Mouse (Mus musculus): ENCODE measurements around the gene Endog.
"Not testable (repeated sequence)": the region's sequence is repeated elsewhere in the genome, so short reads cannot be mapped to it uniquely, and the experiment has no call there.

The Endog gene

DNA sequence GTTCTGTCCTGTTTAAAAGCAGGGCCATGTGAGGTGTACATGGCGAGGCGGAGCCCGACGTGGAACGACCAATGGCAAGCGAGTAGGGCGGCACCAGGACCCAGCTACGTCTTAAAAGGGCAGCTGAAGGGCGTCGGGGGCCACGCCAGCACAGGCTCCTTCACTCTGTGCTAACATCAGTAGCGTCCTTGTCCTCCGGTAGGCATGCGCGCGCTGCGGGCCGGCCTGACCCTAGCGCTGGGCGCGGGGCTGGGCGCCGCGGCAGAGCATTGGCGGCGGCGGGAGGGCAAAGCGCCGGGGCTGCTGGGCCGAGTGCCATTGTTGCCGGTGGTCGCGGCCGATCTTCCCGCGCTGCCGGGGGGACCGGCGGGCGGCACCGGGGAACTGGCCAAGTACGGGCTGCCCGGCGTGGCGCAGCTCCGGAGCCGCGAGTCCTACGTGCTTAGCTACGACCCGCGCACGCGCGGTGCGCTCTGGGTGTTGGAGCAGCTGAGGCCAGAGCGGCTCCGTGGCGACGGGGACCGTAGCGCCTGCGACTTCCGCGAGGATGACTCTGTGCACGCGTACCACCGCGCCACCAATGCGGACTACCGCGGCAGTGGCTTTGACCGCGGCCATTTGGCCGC lies at the start of gene Endog:
TSS of gene Endog (plus strand) at position 123 of the 626 bp plus-strand sequence.
- peak; percentile 95 for DNase-seq (ENCODE audit: low read depth, low spot score)

DNA sequence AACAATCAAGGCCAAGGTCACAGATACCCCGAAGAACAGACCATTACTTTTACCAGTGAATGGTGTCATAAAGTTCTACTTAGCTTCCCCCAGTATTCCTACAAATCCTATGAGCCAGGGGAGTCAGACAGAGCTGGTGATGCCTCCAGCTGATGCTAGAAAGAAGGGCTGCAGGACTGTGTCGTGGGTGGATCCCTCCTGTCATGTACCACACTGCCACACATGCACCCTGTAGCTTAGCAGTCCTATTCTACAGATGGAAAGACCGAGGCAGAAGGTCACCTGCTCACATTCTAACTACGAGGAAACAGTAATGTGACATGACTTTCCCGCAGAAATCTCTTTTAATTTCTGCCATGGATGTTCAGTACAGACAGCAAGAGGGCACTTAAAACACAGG lies 48.5 kb upstream of the Endog start:
- DNase-seq (ENCODE audit: low read depth, low spot score): no peak

DNA sequence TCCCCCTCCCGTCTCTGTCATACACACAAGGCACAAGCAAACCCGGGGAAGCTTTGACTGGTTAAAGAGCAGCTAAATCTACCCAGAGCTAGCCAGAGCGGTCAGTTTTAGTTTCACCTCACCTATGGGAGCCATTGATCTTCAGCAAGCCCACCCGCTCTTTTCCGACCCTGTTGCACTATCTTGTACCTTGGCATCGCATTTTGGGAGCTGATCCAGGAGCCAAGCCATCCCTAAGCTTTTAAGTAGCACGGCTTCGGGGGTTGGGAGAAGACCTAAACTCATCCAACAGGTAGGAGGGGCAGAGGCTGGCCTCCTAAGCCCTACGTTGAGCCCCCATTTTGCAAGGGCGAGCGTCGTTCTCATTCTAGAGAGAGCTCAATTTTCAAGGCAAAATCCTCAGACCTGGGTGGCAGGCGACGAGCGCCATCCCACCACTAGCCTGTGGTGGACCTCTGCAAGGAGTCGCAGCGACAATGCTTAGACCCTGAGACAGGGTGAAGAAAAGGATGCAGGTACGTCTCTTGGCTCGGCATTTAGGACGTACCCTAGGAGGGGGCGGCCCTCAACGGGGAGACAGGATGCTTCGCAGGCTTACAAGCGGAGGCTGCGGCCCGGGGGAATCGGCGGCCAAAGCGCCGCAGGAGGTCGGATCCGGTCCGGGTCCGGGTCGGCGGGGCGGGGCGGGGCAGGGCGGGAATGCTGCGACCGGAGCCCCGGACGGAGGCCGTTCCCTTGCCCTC lies 47.4 kb upstream of the Endog start:
- no peak for DNase-seq (ENCODE audit: low read depth, low spot score)

DNA sequence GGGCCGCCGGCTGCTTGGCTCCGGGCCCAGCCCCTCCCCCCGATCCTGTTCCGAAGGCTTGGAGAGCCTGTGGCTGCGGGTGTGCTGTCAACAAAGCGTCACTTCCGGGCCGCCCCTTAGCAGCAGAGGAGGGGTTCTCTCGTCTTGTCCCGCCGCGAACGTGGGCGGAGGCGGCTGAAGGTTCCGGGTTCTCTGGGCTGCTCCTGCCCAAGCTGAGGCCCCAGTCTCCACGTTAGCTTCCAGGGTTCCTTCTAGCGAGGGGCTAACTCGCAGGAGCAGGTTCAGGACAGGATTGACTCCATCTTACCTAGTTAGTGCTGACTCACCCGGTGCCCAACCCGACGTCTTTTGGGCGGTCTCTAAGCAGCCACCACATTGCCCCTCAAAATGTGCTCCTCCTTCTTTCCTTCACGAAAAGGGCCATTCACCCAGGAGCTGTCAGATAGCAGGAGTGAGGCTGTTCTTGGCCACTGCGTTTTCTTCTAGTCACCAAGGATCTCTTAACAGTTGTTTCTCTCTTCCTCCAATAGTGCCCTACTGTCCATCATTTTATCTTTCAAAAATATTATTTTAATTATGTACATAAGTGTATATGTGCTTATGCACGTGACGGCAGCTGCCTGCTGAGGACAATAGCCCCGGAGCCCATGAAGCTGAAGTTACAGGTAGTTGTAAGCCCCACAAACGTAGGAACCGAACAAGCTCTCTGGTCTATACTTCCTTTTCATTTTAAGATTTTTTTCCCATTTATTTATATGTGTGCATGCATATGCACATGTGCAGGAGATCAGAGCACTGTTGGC lies 46.6 kb upstream of the Endog start, which contains the start of gene Zer1:
TSS of gene Zer1 (minus strand) at position 114 of the 803 bp plus-strand sequence.
- DNase-seq (ENCODE audit: low read depth, low spot score): peak; percentile 96

DNA sequence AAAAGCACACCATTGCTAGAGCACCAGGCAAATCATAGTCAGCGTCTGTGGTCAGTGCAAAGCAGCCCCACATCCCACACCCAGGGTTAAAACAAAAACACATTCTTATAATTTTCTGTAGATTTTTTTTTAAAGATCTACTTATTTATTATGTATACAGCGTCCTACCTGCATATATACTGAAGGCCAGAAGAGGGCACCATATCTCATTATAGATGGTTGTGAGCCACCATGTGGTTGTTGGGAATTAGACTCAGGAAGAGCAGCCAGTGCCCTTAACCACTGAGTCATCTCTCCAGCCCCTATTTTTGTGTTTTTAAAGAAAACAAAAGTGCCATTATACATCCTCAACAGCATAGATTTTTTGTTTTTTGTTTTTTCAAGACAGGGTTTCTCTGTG lies 42.5 kb upstream of the Endog start:
- peak; percentile 40 for DNase-seq (ENCODE audit: low read depth, low spot score)

DNA sequence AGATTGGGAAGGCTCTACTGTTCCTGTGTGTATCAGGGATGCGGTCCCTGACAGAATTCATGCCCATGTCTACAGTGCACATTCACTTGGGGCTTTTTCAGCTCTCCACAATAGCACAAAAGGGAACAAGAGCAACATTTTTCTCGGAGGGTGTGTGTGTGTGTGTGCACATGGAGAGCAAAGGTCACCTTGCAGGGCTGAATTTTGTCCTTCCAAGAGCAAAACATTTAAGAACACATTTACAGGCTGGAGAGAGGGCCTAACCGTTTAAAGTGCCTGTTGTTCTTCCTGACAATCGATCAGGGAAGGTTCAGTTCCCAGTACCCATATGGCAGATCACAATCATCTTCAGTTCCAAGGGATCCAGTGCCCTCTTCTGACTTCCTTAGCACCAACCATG lies 41.1 kb upstream of the Endog start:
- no peak for DNase-seq (ENCODE audit: low read depth, low spot score)

DNA sequence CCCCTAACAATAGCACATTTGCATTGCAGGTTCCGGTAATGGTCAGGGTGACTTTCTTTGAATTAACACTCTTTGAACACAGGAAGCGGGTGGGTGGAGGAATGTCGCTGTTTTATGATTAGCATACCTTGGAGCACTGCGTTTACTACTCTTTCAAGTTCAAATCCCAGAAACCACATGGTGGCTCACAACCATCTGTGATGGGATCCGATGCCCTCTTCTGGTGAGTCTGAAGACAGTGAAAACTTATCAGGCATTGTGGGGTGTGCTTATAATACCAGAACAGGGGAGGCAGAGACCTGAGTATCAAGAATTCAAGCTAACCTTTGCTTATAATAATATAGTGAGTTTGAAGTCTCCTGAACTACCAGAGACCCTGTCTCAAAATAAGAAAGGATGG lies 40.1 kb upstream of the Endog start:
- DNase-seq (ENCODE audit: low read depth, low spot score): not testable (repeated sequence)

DNA sequence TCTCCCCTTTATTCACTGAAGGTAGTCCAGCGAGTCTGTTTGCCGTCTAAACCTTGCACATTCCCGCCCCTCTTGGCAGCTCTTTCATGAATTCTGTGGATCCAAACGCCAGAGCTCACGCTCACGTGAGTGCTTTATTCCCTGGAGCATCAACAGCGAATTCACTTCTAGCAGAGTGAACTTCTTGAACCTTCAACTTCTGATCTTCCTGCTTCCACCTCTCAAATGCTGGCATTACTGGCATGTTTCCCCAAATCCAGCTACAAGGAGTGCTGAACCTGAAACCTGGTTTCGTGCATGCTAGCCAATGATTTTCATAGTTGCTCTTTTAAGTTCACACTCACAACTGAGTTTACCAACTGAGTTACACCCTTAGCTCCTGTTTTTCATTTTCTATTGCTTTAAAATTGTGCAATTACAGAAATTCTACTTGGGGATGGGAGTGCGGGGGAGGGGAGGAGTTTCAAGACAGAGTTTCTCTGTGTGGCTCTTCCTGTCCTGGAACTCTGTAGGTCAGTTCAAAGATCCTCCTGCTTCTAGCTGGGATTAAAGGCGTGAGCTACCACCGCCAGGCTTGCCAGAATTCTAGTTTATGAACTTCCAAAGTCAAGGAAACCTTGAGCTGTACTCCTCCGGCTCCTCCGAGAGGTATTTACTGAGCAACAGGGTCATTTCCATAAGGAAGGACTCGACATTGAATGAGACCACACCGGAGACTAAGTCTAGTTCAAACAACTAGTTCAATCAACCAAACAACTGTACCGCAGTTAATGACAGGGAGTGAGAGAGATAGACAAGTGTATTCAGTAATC lies 38.3 kb upstream of the Endog start:
- DNase-seq (ENCODE audit: low read depth, low spot score): peak; percentile 43

DNA sequence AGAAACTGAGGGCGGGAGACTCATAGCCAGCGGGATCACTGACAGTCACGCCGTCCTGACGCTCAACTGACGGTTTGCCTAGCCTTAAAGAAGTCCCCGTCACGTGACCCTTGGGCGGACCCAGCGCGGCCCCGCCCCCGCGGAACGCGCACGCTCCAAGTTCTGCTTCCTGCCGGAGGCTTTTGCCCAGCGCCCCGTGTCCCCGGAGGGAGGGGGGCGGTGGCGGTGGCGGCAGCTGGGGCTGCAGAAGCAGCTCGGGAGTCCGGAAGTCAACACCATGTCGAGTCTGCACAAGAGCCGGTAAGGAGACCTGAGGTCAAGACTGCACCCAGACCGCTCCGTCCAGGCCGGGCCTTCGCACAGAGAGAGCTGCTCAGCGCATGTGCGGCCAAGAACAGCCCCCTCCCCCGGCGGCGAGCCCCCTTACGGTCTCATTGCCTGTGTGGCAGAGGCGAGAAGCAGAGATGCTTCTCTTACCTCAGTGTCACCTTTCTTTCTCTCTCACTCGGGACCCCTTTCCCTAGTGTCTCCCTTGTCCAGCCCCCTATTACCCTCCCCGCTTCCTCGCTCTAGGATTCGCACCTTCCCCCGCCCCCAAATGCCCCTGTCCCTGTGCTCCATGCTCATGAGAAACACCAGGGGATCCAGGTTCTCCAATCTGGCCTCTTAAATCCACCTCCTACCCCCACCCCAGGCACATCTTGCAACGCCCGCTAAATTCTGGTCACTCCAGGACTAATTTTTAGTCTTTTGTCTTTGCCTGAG lies 37.5 kb upstream of the Endog start, which contains the start of gene Tbc1d13:
TSS of gene Tbc1d13 (plus strand) at position 134 of the 765 bp plus-strand sequence.
- DNase-seq (ENCODE audit: low read depth, low spot score): peak; percentile 97

DNA sequence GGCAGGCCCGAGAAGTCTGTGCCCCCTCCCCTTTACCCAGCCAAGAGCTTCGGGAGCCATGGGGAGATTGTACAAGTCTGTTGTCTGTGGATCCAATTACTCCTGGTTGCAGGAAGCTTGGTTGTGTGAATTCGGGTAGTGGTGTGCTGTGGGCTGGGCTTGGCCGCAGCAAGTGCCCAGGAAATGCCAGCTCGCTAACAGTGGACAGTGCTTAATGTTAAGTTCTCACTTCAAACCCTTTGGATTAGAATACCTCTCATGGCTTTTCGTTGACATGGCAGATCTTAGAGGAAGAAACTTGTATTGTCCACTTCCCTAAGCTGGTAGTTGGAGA lies 36.9 kb upstream of the Endog start:
- DNase-seq (ENCODE audit: low read depth, low spot score): no peak

DNA sequence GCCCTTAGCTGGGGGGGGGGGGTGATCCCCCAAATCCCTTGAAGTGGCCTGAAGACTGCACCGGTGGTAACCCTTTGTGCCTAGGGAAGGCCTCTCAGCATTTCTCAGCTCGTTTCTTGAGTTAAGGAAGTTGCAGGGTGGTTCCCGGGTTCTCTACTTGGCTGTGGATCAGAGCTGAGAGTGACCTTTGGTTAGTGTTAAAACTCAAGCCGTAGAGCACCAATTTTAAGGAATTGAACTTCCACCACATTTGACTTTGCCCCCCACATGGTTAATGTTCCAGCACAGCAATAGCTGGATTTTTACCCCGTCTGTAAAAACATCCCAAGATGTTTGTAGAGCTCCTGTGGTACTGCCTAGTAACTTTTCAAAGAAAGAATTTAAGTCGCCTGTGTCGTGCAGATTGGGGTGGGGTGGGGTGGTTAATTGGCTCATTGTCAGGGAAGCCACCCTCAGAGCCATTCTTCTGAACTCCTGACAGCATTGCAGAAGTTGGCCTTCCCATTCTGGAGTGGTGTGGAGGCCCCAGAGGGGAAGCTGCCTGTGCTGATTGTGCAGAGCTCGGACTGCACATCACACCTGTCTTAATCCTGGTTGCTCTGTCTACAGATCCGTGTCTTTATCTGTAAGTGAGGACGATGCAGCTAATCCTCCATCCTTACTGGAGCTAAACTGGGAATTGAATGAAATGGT lies 36.2 kb upstream of the Endog start:
- DNase-seq (ENCODE audit: low read depth, low spot score): no peak

DNA sequence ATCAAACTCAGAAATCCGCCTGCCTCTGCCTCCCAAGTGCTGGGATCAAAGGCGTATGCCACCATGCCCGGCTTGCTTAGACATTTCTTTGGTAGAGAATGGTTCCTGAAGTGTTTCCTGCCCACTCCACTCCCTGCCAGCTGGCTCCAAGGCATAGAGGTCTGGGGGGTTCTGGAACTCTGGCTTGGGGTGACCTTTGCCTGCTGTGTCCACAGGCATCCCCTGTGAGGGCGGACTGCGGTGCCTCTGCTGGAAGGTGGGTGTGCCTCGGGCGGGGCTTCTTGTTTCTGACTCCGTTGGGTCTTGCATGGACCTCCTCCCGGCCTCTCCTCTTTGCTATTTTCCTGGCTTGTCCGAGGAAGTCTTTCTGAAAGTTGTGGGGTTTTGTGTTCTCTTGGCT lies 34.8 kb upstream of the Endog start:
- no peak for DNase-seq (ENCODE audit: low read depth, low spot score)

DNA sequence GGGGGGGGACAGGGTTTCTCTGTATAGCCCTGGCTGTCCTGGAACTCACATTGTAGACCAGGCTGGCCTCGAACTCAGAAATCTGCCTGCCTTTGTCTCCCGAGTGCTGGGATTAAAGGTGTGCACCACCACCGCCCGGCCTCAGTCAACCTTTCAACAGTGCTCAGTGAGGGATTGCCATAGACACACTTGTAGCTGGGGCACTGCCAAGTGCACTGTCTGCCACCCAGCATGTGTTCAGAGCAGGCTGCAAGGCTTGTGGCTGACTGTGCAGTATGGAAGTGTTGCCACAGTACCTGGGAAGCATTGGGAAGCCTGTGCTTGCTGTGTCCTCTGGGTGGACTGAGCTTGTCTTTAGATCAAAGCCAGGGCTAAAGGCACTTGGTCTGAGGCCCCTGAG lies 31.3 kb upstream of the Endog start:
- not testable (repeated sequence) for DNase-seq (ENCODE audit: low read depth, low spot score)

DNA sequence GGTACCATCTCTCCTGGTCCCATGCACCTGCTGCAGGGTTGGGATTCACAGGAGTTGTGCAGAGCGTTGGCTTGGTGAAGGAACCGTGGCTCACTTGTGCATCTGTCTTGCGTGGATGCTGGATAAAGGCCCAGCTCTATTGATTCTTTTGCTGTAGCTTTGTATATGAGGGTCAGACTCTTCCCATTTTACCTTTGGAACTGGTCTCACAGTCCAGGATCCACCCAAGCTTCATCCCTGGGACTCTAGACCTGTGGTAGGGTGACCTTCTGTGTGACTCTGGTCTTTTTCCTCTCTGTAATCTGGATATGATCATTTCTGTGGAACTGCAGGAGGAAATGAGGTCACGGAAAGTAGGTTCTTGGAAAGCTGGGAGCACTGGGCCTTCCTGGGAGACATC lies 26.9 kb upstream of the Endog start:
- DNase-seq (ENCODE audit: low read depth, low spot score): no peak

DNA sequence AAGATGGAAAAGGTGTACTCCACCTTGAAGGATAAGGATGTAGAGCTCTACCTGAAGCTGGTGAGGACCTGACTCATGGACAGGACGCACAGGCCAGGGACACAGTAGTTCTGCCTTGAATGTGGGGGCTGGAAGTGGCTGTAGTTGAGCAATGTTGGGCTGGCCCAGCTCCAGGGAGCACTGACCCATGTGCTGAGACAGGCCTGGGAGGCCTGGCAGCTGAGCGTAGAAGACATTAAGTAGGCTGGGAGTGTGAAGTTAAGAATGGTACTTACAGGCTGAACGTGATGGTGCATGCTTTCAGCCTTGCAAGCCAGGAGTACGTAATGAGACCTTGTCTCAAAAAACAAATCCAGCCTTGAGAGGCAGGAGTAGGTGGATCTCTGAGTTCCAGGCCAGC lies 23.8 kb upstream of the Endog start:
- DNase-seq (ENCODE audit: low read depth, low spot score): no peak

DNA sequence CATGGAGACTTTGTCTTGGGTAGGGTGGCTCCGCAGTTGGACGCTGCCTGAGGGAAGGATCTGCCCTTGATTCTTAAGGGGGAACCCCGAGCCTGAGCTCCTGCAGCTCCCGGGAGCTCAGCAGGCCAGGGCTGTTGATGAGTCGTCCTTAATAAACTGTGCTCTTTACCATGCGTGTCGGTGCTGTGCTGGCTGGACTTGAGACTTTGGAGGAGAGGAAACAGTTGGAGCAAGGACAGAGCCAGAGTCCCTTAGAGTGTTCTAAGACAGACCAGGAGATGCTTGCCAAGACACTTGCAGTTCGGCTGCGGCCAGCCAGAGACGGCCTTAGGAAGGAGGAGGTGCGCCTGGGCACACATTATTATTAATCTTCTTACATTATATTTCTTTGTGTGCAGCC lies 19.5 kb upstream of the Endog start:
- no peak for DNase-seq (ENCODE audit: low read depth, low spot score)

DNA sequence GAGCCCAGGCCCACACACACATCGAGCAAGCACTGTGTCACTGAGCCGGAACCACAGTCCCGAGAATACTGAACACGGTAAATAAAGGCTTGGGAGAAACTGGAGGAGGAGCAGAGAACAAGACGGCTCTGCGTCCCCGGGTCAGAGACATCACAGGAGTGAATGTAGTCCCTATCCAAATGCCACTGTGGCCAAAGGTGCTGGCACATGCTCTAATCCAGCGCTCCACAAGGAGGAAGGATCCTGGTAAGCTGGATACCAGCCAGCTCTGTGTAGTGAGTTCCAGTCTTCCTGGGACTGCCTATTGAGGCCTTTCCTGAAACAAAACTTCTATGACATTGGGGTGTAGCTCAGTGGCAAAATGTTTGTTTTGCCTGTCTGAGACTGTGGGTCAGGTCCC lies 18.7 kb upstream of the Endog start:
- no peak for DNase-seq (ENCODE audit: low read depth, low spot score)

DNA sequence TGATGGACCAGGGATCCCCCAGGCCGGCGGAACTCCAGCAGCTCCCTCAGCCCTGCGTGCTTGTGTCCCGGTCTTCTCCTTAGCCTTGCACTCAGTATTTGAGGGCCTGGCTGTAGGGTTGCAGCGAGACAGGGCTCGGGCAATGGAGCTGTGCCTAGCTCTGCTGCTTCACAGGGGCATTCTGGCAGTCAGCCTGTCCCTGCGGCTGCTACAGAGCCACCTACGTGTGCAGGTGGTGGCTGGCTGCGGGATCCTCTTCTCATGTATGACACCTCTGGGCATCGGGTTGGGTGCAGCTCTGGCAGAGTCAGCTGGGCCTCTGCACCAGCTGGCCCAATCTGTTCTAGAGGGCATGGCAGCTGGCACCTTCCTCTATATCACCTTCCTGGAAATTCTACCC lies 11.4 kb upstream of the Endog start:
- DNase-seq (ENCODE audit: low read depth, low spot score): not testable (repeated sequence)

DNA sequence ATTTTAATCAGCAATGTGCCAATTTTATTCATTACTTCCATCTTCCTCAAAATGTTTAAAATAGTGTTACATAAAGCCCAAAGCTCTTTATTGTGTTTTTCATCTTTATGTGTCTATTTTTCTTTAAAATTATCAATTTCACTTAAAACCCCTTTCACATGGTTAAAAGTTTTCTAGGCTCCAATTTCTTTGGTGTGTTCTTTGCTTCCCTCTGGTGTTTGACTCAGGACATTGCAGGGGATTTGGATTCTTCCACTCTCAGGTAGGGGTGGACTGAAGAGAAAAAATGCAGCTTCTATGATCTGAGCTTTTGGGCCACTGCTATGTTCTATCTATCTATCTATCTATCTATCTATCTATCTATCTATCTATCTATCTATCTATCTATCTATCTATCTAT lies 9.5 kb upstream of the Endog start:
- no peak for DNase-seq (ENCODE audit: low read depth, low spot score)

DNA sequence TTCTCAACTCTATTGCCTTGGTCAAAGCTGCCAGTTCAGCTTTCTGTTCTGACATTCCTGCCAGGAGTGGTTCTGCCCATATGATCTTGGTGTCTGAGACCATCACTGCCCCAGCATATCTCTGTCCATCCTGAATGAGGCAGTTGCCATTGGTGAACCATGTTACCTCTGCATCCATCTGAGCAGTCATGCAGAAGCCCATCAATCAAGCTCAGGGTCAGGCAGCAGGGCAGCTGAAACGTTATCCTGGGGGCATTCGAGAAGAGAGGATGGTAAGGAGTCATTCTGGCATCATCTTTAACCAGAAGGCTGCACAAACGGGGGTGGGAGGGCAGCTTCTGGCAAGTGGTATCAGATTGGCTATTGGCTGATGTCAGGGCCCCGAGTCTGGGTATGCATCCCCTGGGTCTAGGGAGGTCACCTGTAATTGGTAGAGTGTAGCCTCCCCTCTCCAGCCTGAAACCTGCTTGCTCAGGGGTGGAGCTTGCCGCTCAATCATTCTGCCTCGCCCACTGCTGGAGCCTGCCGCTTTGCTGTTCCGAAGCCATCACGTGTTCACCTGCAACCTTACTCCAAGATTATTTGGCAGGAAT lies 6.9 kb upstream of the Endog start:
- no peak for DNase-seq (ENCODE audit: low read depth, low spot score)

Measured in skeletal muscle tissue, adult 2 months (tissue).